Mouse (Mus musculus) layer of hippocampus, postnatal 14 days (tissue): ENCODE measurements around the gene Ccl20. TPM values are rescaled to one million over a fixed set of nuclear protein-coding genes. Genes with fewer than 3 reads are reported as not detected.
A peak's percentile ranks its signal among the peaks of the same experiment; 100 is the strongest.

Experiments used
- DNase-seq, 2 experiments: peaks; one replicate each; pipeline ENCODE4 v3.0.0; 2021 to 2022; ENCODE audit warnings: low spot score in 2 of 2, mixed read lengths in 1 of 2
- total RNA-seq, 2 experiments: library from RNA; stranded (reverse); gene quantifications; 2 replicates each; pipeline ENCODE4 v1.2.3; 2021

The Ccl20 gene
- total RNA-seq, 2 experiments from 2014 or later, result not detected

GRCm38 (mm10) chr1:83137847-83138246 lies 21.3 kb downstream of the Ccl20 start:
- no peak for DNase-seq

- no peak for DNase-seq
Observed at GRCm38 (mm10) chr1:83138721-83139120, 22.2 kb downstream of the Ccl20 start.

DNA sequence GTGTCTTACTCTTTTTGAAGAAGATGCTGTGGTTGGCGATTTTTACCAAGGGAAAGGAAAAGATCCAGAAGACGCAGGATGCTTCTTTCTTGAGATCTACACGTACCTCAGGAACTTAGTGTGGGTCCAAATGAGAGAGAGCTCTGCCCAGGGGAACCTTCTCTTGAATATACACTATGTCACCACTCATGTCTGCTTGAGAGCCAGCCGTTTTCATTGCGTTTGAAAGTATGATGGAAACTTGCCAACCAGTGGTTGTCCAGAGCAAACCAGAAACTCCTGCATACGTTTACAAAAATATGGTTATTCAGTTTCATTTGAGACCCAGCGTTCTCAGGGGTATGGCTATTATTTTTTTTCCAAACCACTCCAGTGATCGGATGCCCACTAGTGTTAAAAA lies 24.9 kb downstream of the Ccl20 start:
- no peak for DNase-seq

- no peak for DNase-seq
Observed at GRCm38 (mm10) chr1:83142055-83142454, 25.5 kb downstream of the Ccl20 start.

DNA sequence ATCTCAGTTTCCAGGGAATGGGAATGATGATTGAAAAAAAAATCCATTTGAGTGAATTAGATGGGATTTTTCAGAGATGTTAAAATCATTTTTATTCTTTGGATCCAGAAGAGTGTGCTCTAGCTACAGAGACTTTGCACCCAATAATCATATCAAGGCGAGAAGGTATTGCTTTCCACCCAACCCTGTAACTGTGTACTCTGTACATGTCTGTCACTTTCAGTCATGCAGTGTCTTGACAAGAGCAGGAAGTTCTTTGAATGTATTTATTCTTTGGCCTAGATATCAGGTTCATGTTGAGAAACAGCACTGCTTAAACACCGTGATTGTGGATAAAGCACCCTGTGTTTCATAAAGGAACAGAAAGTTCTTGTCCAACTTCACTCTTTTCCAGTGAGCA lies 30.0 kb downstream of the Ccl20 start:
- no peak for DNase-seq

GRCm38 (mm10) chr1:83150227-83150626 lies 33.7 kb downstream of the Ccl20 start:
- DNase-seq, result no peak

DNA sequence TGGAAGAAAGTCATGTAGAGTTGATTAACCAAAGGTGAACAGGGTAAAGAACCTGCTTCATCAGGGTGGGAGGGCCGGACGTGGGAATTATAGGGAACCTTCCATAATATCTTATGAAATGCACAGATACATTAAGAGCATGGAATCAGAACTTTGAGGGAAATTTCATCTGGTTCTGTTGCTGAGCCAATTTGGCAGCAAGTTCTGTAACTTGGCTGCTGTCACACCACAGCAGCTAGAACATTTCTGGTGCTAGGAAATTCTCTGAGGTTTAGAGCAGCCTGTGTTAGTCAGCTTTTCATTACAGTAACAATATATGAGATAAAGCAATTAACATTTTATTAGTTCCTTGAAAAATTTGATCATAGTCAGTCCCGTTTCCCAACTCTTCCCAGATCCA lies 36.4 kb downstream of the Ccl20 start:
- DNase-seq, result peak; percentile 14 to 43

DNA sequence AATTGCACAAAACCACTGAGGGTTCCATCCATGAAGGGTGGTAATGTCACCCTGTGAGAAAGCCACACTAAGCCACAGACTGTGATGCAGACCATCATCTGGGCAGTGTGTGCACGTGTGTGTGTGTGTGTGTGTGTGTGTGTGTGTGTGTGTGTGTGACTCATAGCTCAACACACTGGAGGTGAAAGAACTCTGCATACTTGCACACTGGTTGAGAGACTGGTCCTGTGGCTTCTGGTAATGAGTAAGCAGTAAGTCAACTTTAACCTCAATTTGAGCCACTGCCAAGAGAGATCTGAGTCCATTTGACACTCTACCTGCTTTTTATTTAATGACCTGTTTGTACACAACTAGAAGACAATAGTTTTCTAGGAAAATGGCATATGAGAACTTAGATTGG lies 40.3 kb downstream of the Ccl20 start:
- DNase-seq, result no peak

DNA sequence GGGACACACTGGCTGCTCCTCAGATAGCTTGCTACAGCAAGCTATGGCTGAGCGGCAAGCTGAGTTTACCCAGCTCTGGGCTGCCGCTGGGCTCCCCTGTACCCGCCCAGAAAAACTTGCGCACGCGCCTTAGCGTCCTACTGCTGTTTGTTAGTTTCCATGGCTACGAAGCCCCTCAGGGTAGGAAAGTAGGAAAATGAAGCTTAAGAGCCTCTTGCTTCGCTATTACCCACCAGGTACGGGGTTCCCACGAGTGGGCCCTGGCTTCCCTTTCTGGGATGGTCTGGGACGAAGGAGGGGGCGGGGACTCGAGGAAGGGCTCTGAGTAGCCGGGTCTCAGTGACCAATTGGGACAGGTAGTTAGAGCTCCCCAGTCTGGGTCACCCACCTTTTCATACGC lies 43.0 kb downstream of the Ccl20 start, which contains the start of gene Daw1:
Gene Daw1 (plus strand): TSS at position 150 of the 400 bp plus-strand sequence.
- peak; percentile 56 to 69 for DNase-seq

DNA sequence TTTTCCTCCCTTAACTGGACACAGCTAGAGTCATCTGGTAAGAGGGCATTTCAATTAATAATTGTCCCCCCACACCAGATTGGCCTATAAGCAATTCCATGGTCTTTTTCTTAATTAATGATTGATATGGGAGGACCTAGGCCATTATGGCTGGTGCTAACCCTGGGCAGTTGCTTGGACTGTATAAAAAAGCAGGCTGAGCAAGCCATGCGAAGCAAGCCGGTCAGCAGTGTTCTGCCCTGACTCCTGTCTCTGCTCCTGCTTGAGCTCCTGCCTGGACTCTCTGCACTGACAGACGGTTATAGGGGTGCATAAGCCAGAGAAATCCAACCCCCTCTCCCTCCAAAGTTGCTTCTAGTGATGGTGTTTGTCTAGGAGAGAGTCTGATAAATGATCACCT lies 45.1 kb downstream of the Ccl20 start:
- DNase-seq, result no peak

- DNase-seq, result no peak
Observed at GRCm38 (mm10) chr1:83164027-83164426, 47.5 kb downstream of the Ccl20 start.

Other genes with a start within 250 kb of the Ccl20 start
- gene A030005L19Rik, start 203.4 kb upstream of the Ccl20 start, total RNA-seq, result under 1 TPM in 1 of 2 experiments, not detected in 1; 0.83 TPM
- not detected for gene A030014E15Rik, start 191.8 kb upstream of the Ccl20 start, total RNA-seq
- gene Gm6217, start 185.4 kb upstream of the Ccl20 start, total RNA-seq, result not detected
- not detected for gene A030003K21Rik, start 173.4 kb upstream of the Ccl20 start, total RNA-seq
- not detected for gene Gm7544, start 160.8 kb upstream of the Ccl20 start, total RNA-seq
- gene Gm47955, start 156.5 kb upstream of the Ccl20 start, total RNA-seq, result not detected
- gene Gm47959, start 116.2 kb upstream of the Ccl20 start, total RNA-seq, result not detected
- 1 to 10 TPM; 2.4 to 3.7 TPM for gene Slc19a3, start 78.3 kb upstream of the Ccl20 start, total RNA-seq
- not detected for gene Krtap28-10, start 74.3 kb upstream of the Ccl20 start, total RNA-seq
- not detected for gene Gm47969, start 71.8 kb upstream of the Ccl20 start, total RNA-seq
- not detected for gene A030005K14Rik, start 57.4 kb upstream of the Ccl20 start, total RNA-seq
- not detected for gene Krtap28-13, start 55.8 kb upstream of the Ccl20 start, total RNA-seq
- gene Daw1, start 43.0 kb downstream of the Ccl20 start, total RNA-seq, result 1 to 10 TPM in 1 of 2 experiments, under 1 TPM in 1; 0.62 to 1.8 TPM